ENCODE assay signal across 7 mouse cellular contexts in the genomic region with DNA sequence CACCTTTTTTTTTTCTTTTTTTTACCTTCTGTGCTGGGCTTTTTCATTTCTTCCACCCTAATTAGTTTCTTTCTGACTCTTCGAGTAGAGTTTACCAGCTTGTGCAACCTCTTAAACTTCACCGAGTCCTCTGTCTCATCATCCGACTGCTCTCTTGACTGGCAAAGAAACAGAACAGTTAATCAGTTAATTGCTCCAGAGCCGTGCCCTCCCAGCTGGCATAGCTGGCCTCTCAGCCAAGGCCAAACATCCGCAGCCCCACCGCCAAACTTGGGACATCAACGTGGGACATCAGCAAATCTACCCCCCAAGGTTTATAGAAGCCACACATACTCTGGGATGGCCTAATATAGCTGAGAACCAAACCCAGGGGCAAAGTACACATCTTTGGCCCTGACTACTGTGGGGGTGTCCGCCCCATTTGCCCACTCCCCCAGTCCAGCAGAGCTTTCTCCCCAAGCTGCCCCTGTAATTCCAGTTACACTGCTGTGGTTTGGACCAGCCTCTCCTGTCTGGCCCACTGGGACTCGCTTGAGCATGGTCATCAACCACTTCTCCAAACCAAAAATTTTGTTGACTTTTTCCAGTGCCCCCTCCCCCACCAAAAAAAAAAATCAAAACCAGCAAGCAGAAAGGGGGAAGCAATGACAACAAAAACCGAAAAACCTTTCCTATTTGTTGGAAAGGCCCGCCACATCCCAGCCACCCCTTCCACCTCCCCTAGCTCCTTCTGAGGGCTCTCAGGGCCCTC.
DNase-seq lines count a peak whose midpoint lies in the region; ATAC-seq and TF ChIP-seq lines count a peak whose summit lies in the region.

No protein-coding gene starts in this region.

- TF ChIP-seq CTCF in liver, adult 2 months (IDR thresholded peaks at IDR 0.05; ENCODE audit: low read depth, low read length), result no peak

- 45% methylated on average over 11 of the region's 11 CpGs for WGBS in liver, adult 2 months
- 70% methylated on average over 11 of the region's 11 CpGs for WGBS in liver, embryonic 12.5 days (ENCODE audit: insufficient replicate concordance)
- WGBS in intestine, embryonic 14.5 days, result 58% methylated on average over 11 of the region's 11 CpGs

- H3K79me2 ChIP-seq in liver, adult 2 months (ENCODE audit: control insufficient read depth, insufficient read depth, low read length), result no peaks in the 10 kb centered on the region; the same call in 1 of the 2 replicates

- no peaks in the 10 kb centered on the region for H3K9me3 ChIP-seq in liver, embryonic 12.5 days (replicated peaks)
- H3K9me3 ChIP-seq in intestine, embryonic 14.5 days (ENCODE audit: control insufficient read depth, low read length), result no peaks in the 10 kb centered on the region

- 0 out of 2 replicates have a peak, but pooled peaks cover 2% of the 10 kb centered on the region for H3K4me1 ChIP-seq in liver, adult 2 months (ENCODE audit: control insufficient read depth, insufficient read depth, low read length)
- peaks cover 5% of the 10 kb centered on the region; the same call in 1 of the 2 replicates for H3K4me1 ChIP-seq in liver, embryonic 12.5 days
- H3K4me1 ChIP-seq in intestine, embryonic 14.5 days (replicated peaks; ENCODE audit: control insufficient read depth, insufficient read depth, low read length), result peaks cover 32% of the 10 kb centered on the region

- intact Hi-C loops in gastrocnemius, postnatal 14 days (cut with DNase I; ENCODE audit: low total_unique reads), result no loop called here
- intact Hi-C loops in left cerebral cortex, postnatal 36 days (cut with DNase I), result no loop called here
- intact Hi-C loops in left cerebral cortex, postnatal 4 days (cut with DNase I), result no loop called here

- no peaks in the 10 kb centered on the region for H3K27me3 ChIP-seq in liver, adult 2 months (ENCODE audit: control insufficient read depth, insufficient read depth, low read length)
- no peaks in the 10 kb centered on the region for H3K27me3 ChIP-seq in liver, embryonic 12.5 days (replicated peaks)
- H3K27me3 ChIP-seq in intestine, embryonic 14.5 days (replicated peaks; ENCODE audit: control insufficient read depth, insufficient read depth, low read length), result no peaks in the 10 kb centered on the region

- no peak for TF ChIP-seq POLR2A in liver, adult 2 months (IDR thresholded peaks at IDR 0.05; ENCODE audit: extremely low read depth, insufficient read depth, low read length)

- peaks cover 20% of the 10 kb centered on the region for H3K36me3 ChIP-seq in liver, adult 2 months (ENCODE audit: control insufficient read depth, insufficient read depth, low read length)
- H3K36me3 ChIP-seq in liver, embryonic 12.5 days, result no peaks in the 10 kb centered on the region
- H3K36me3 ChIP-seq in intestine, embryonic 14.5 days (ENCODE audit: control insufficient read depth, insufficient read depth, low read length), result peaks cover 12% of the 10 kb centered on the region; the same call in 1 of the 2 replicates

- ATAC-seq in liver, embryonic 12.5 days, result no peak
- ATAC-seq in intestine, embryonic 14.5 days (replicated peaks; ENCODE audit: low FRiP score, low TSS enrichment, low read depth), result no peak

- no peak overlapping the region for H3K9ac ChIP-seq in liver, adult 2 months (ENCODE audit: low read depth, low read length)
- no peak overlapping the region for H3K9ac ChIP-seq in liver, embryonic 12.5 days
- H3K9ac ChIP-seq in intestine, embryonic 14.5 days (ENCODE audit: low read length), result no peak overlapping the region

- peak overlapping the region; percentile 34; the same call in 1 of the 2 replicates for H3K27ac ChIP-seq in liver, adult 2 months (replicated peaks; ENCODE audit: insufficient read depth, low read depth, low read length)
- H3K27ac ChIP-seq in liver, embryonic 12.5 days, result no peak overlapping the region
- peak overlapping the region; percentile 88 for H3K27ac ChIP-seq in intestine, embryonic 14.5 days (ENCODE audit: low read depth)

- no peak overlapping the region for H3K4me2 ChIP-seq in liver, embryonic 12.5 days
- H3K4me2 ChIP-seq in intestine, embryonic 14.5 days (ENCODE audit: low read length), result peak overlapping the region; percentile 39

- no peak overlapping the region for H3K4me3 ChIP-seq in liver, adult 2 months (ENCODE audit: insufficient read depth, low read depth, low read length)
- H3K4me3 ChIP-seq in liver, embryonic 12.5 days, result no peak overlapping the region
- no peak overlapping the region for H3K4me3 ChIP-seq in intestine, embryonic 14.5 days (ENCODE audit: low read depth, low read length)

- no peak for DNase-seq in liver, adult 2 months (ENCODE audit: extremely low read depth, low read depth, low spot score)
- peak; percentile 59 for DNase-seq in gastrocnemius, postnatal 14 days
- no peak for DNase-seq in intestine, embryonic 14.5 days (ENCODE audit: low spot score)
- peak; percentile 54 for DNase-seq in retina, postnatal 1 day
- DNase-seq in left cerebral cortex, postnatal 36 days (ENCODE audit: low spot score in 2 of 2), result no peak
- DNase-seq in left cerebral cortex, postnatal 4 days, result no peak

Comparison
In these comparisons a context has a peak if more than half of its experiments do, and no peak if none do; other contexts are left out.
1. DNase-seq: peak in gastrocnemius, postnatal 14 days (single experiment) and retina, postnatal 1 day (single experiment); none in liver, adult 2 months (single experiment), intestine, embryonic 14.5 days (single experiment), left cerebral cortex, postnatal 36 days (0 of 2) and left cerebral cortex, postnatal 4 days (single experiment).